Mouse (Mus musculus) forebrain, postnatal 0 days (tissue): ENCODE data around the gene Cep63. TPM values are rescaled to one million over a fixed set of nuclear protein-coding genes. Genes with fewer than 3 reads are reported as not detected.

Experiments
- ATAC-seq: fragments of 200-750 bp; cut with Nextera tagmentation; 2 replicates; pipeline ENCODE4 v1.8.0; 2017; ENCODE audit warnings: mild to moderate bottlenecking, moderate library complexity
- DNase-seq: peaks from one replicate; pipeline ENCODE4 v3.0.0-alpha.2; 2015
- H3K27ac ChIP-seq: fragments of 300-500 bp; sonication (generic); 2 replicates; pipeline ENCODE4 v1.5.1; 2014; ENCODE audit warnings: low read depth, mild to moderate bottlenecking, antibody characterized with exemption, low read length, moderate library complexity, mixed read lengths
- H3K27me3 ChIP-seq: fragments of 300-500 bp; sonication (generic); 2 replicates; pipeline ENCODE4 v1.6.1; 2014; ENCODE audit warnings: mild to moderate bottlenecking, low read length, mixed read lengths; ENCODE audit not compliant: insufficient read depth
- H3K36me3 ChIP-seq: fragments of 300-500 bp; sonication (generic); 2 replicates; pipeline ENCODE4 v1.6.1; 2014; ENCODE audit warnings: mild to moderate bottlenecking, moderate library complexity; ENCODE audit not compliant: insufficient read depth
- H3K4me1 ChIP-seq: fragments of 300-500 bp; sonication (generic); 2 replicates; pipeline ENCODE4 v1.6.1; 2014; ENCODE audit warnings: antibody characterized with exemption; ENCODE audit not compliant: insufficient read depth
- H3K4me2 ChIP-seq: fragments of 300-500 bp; sonication (generic); 2 replicates; pipeline ENCODE4 v1.6.1; 2014; ENCODE audit warnings: low read depth, mild to moderate bottlenecking, moderate library complexity
- H3K4me3 ChIP-seq: fragments of 300-500 bp; sonication (generic); 2 replicates; pipeline ENCODE4 v1.5.1; 2014; ENCODE audit warnings: low read depth, low read length, mixed read lengths
- H3K9ac ChIP-seq: fragments of 300-500 bp; sonication (generic); 2 replicates; pipeline ENCODE4 v1.6.1; 2014; ENCODE audit warnings: mild to moderate bottlenecking
- H3K9me3 ChIP-seq: fragments of 300-500 bp; sonication (generic); 2 replicates; pipeline ENCODE4 v1.6.1; 2016; ENCODE audit warnings: low read length
- CTCF ChIP-seq: sonication (generic); IDR thresholded peaks from 2 replicates; pipeline ENCODE4 v1.5.1; 2016; ENCODE audit warnings: antibody characterized with exemption, control low read depth, low read depth
- WGBS: fragments of 180-500 bp; shearing (Covaris S2); extraction: QIAGEN DNeasy Blood & Tissue Kit; methylation state at CpG from one replicate; pipeline ENCODE4 v1.1.7; 2014; 5-methylcytosine and 5-hydroxymethylcytosine counted together
- polyA plus RNA-seq: library from polyadenylated mRNA; unstranded; fragments of >200 nt; fragmentation: Nextera tagmentation; extraction: Ambion mirVana; gene quantifications from 2 replicates; pipeline ENCODE4 v1.2.1, GENCODE M21; 2015
- total RNA-seq: library from RNA; depleted of rRNA; stranded (reverse); fragments of >200 nt; gene quantifications from 2 replicates; pipeline ENCODE4 v1.2.3, GENCODE M21; 2014; rRNA removed

Cep63 gene
- total and polyA plus RNA-seq, 2 experiments from 2014 or later, result 19.5 to 39.3 TPM

DNA sequence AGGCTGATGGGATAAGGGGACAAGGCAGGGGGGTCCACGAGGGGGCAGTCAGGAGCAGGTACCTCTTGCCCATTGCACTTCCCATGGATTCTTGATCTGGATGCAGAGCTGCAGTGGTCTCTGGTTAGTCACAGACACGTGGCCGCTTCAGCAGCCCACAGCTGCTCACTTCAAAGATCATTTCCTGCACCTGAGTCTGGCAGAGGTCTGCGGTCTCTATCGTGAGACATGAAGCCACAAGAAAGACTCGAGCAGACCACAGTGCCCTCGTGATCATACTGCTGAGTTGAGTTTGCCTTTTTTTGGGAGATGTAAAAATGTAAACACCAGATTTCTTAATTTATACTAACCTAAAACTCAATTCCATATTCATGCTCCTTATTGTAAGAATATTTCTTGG, 86.6 kb downstream of the Cep63 start:
- ATAC-seq (no peak), DNase-seq (no peak)
- H3K9me3 ChIP-seq, result no peaks in the 10 kb centered on the region
- 72% methylated on average over 7 of the region's 7 CpGs for WGBS
- no peak overlapping the region for H3K27ac ChIP-seq
- no peak overlapping the region for H3K9ac ChIP-seq
- no peaks in the 10 kb centered on the region for H3K27me3 ChIP-seq
- peaks cover 14% of the 10 kb centered on the region for H3K4me1 ChIP-seq
- H3K4me3 ChIP-seq, result no peak overlapping the region
- TF ChIP-seq CTCF, result no peak
- H3K36me3 ChIP-seq, result no peaks in the 10 kb centered on the region
- H3K4me2 ChIP-seq, result no peak overlapping the region

DNA sequence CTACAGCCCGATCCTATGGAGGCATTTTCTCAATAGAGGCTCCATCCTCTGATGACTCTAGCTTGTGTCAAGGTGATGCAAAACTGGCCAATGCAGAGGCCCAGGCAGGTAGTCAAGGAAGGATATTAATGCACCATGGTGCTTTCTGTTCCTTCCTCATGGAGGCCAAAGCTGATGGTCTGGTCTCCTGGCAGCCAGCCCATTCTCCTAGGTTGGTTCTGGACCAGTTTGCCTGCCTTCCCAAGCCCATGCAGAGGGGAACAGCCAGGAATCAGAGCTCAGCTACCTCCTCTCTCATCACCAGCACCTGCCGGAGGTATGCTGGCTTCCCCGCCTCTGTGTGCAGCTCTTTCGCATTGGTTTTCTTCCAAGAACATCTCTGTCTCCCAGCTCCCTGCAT, 89.4 kb downstream of the Cep63 start:
- H3K9me3 ChIP-seq, result no peaks in the 10 kb centered on the region
- H3K4me1 ChIP-seq, result no peaks in the 10 kb centered on the region
- no peak overlapping the region for H3K9ac ChIP-seq
- ATAC-seq (no peak), DNase-seq (no peak)
- TF ChIP-seq CTCF, result no peak
- H3K27me3 ChIP-seq, result no peaks in the 10 kb centered on the region
- 86% methylated on average over 4 of the region's 4 CpGs for WGBS
- no peaks in the 10 kb centered on the region for H3K36me3 ChIP-seq
- H3K4me3 ChIP-seq, result no peak overlapping the region
- no peak overlapping the region for H3K27ac ChIP-seq
- H3K4me2 ChIP-seq, result no peak overlapping the region

Other genes with a start within 250 kb of the Cep63 start
- 1.9 and 2.0 TPM in 2 replicates for gene Ky, start 120.8 kb downstream of the Cep63 start, total RNA-seq
- 0.30 and 0.59 TPM in 2 replicates for gene Ky, start 120.8 kb downstream of the Cep63 start, polyA plus RNA-seq
- gene Anapc13, start 238 bp downstream of the Cep63 start, total RNA-seq, result 22.5 and 26.8 TPM in 2 replicates
- 124 and 139 TPM in 2 replicates for gene Anapc13, start 238 bp downstream of the Cep63 start, polyA plus RNA-seq
- gene Amotl2, start 90.1 kb upstream of the Cep63 start, total RNA-seq, result 85.8 and 106 TPM in 2 replicates
- gene Amotl2, start 90.1 kb upstream of the Cep63 start, polyA plus RNA-seq, result 24.8 and 27.6 TPM in 2 replicates
- 59.5 and 63.6 TPM in 2 replicates for gene Ryk, start 208.4 kb upstream of the Cep63 start, total RNA-seq
- gene Ryk, start 208.4 kb upstream of the Cep63 start, polyA plus RNA-seq, result 14.9 and 16.6 TPM in 2 replicates